Mouse (Mus musculus) intestine, embryonic 14.5 days (tissue): ENCODE results near the gene Axin1. TPM values are rescaled to one million over a fixed set of nuclear protein-coding genes. Genes with fewer than 3 reads are reported as not detected.
"Not testable (repeated sequence)": the region's sequence is repeated elsewhere in the genome, so short reads cannot be mapped to it uniquely, and the experiment has no call there.

Experiments used
- ATAC-seq: fragments of 200-750 bp; cut with Nextera tagmentation; replicated peaks from 2 replicates; pipeline ENCODE4 v1.8.0; 2017; ENCODE audit warnings: low read depth, moderate number of reproducible peaks, moderate TSS enrichment, moderate library complexity; ENCODE audit not compliant: low FRiP score, low TSS enrichment
- DNase-seq: peaks from one replicate; pipeline ENCODE4 v3.0.0-alpha.2; 2018; ENCODE audit warnings: low spot score
- H3K27ac ChIP-seq: fragments of 300-500 bp; sonication (generic); 2 replicates; pipeline ENCODE4 v1.5.1; 2014; ENCODE audit warnings: low read depth, mild to moderate bottlenecking, control low read depth
- H3K27me3 ChIP-seq: fragments of 300-500 bp; sonication (generic); replicated peaks from 2 replicates; pipeline ENCODE4 v1.6.1; 2014; ENCODE audit warnings: low read length, control low read depth; ENCODE audit not compliant: control insufficient read depth, insufficient read depth
- H3K36me3 ChIP-seq: fragments of 300-500 bp; sonication (generic); 2 replicates; pipeline ENCODE4 v1.6.1; 2014; ENCODE audit warnings: low read length, control low read depth; ENCODE audit not compliant: control insufficient read depth, insufficient read depth
- H3K4me1 ChIP-seq: fragments of 300-500 bp; sonication (generic); replicated peaks from 2 replicates; pipeline ENCODE4 v1.6.1; 2014; ENCODE audit warnings: low read length, control low read depth, mixed read lengths; ENCODE audit not compliant: control insufficient read depth, insufficient read depth
- H3K4me2 ChIP-seq: fragments of 300-500 bp; sonication (generic); 2 replicates; pipeline ENCODE4 v1.6.1; 2014; ENCODE audit warnings: low read length
- H3K4me3 ChIP-seq: fragments of 300-500 bp; sonication (generic); 2 replicates; pipeline ENCODE4 v1.5.1; 2014; ENCODE audit warnings: low read depth, low read length, control low read depth, mixed read lengths
- H3K9ac ChIP-seq: fragments of 300-500 bp; sonication (generic); 2 replicates; pipeline ENCODE4 v1.6.1; 2014; ENCODE audit warnings: mild to moderate bottlenecking, low read length
- H3K9me3 ChIP-seq: fragments of 300-500 bp; sonication (generic); 2 replicates; pipeline ENCODE4 v1.6.1; 2016; ENCODE audit warnings: low read length, control low read depth; ENCODE audit not compliant: control insufficient read depth
- WGBS: fragments of 180-500 bp; shearing (Covaris S2); extraction: QIAGEN DNeasy Blood & Tissue Kit; methylation state at CpG from one replicate; pipeline ENCODE4 v1.1.7; 2014; 5-methylcytosine and 5-hydroxymethylcytosine counted together
- polyA plus RNA-seq: library from polyadenylated mRNA; unstranded; fragments of >200 nt; fragmentation: Nextera tagmentation; extraction: Ambion mirVana; gene quantifications from 2 replicates; pipeline ENCODE4 v1.2.1, GENCODE M21; 2014

Axin1 gene
- polyA plus RNA-seq, 1 experiment from 2014 or later: 11.5 TPM

- Histone ChIP-seq H3K4me3 (no peak overlapping the region), H3K4me2 (no peak overlapping the region), H3K27ac (no peak overlapping the region), H3K4me1 (no peaks in the 10 kb centered on the region), H3K36me3 (peaks cover 65% of the 10 kb centered on the region), H3K27me3 (no peaks in the 10 kb centered on the region), H3K9ac (no peak overlapping the region), H3K9me3 (no peaks in the 10 kb centered on the region; the same call in 1 of the 2 replicates)
- 85% methylated on average over 2 of the region's 2 CpGs for WGBS
- no peak for ATAC-seq
- no peak for DNase-seq
Measured at GRCm38 (mm10) chr17:26149056-26149455, 10.6 kb downstream of the Axin1 start.

DNA sequence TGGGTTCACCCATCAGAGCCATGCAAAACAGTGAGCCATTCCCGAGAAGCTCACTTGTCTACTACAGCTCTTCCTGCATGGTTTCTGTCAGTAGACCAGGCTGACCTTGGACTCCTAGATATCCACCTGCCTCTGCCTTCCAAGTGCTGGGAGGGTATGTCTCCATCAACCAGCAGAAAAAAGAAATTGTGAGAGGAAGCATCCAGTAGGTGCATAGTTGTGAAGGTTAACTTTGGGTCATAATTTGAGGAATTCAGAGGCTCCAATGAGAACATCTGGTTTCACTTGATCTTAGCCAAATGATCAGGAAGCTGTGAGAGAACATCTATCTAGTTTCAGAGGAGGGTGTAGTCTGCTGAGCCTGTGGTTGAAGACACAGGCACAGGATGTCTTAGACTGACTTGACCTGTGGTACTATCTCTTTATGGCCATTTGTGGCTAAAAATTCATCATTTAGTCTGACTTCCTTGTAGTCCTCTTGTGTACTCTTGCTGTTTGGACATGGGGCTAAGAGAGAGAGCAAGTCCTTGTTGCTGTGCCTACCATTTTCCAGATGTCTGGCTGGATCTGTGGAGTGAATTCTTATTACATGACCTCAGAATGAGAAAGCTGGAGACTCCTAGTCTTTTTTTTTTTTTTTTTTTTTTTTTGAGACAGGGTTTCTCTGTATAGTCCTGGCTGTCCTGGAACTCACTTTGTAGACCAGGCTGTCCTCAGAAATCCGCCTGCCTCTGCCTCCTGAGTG lies 13.6 kb downstream of the Axin1 start:
- no peak overlapping the region for H3K4me2 ChIP-seq
- no peak overlapping the region for H3K4me3 ChIP-seq
- H3K27me3 ChIP-seq: no peaks in the 10 kb centered on the region
- no peaks in the 10 kb centered on the region for H3K4me1 ChIP-seq
- H3K9ac ChIP-seq: no peak overlapping the region
- DNase-seq (no peak), ATAC-seq (no peak)
- H3K9me3 ChIP-seq: no peaks in the 10 kb centered on the region; the same call in 1 of the 2 replicates
- H3K27ac ChIP-seq: no peak overlapping the region
- peaks cover 63% of the 10 kb centered on the region for H3K36me3 ChIP-seq
- 93% methylated on average over 2 of the region's 2 CpGs for WGBS

GRCm38 (mm10) chr17:26162736-26163135 lies 24.2 kb downstream of the Axin1 start:
- no peaks in the 10 kb centered on the region for H3K4me1 ChIP-seq
- no peak for ATAC-seq
- H3K27me3 ChIP-seq: no peaks in the 10 kb centered on the region

GRCm38 (mm10) chr17:26168039-26168438 lies 29.6 kb downstream of the Axin1 start:
- 89% methylated on average over 2 of the region's 2 CpGs for WGBS
- Histone ChIP-seq H3K36me3 (0 out of 2 replicates have a peak, but pooled peaks cover 5% of the 10 kb centered on the region), H3K4me2 (no peak overlapping the region), H3K9ac (no peak overlapping the region), H3K4me3 (no peak overlapping the region), H3K4me1 (no peaks in the 10 kb centered on the region), H3K27ac (no peak overlapping the region), H3K9me3 (no peaks in the 10 kb centered on the region), H3K27me3 (no peaks in the 10 kb centered on the region)
- no peak for DNase-seq
- ATAC-seq: no peak

More at GRCm38 (mm10) chr17:26162736-26163135, 24.2 kb downstream of the Axin1 start:
- Histone ChIP-seq H3K36me3 (0 out of 2 replicates have a peak, but pooled peaks cover 5% of the 10 kb centered on the region), H3K9ac (no peak overlapping the region), H3K9me3 (no peaks in the 10 kb centered on the region), H3K4me2 (no peak overlapping the region), H3K27ac (no peak overlapping the region), H3K4me3 (no peak overlapping the region)
- WGBS: 81% methylated on average over 1 of the region's 1 CpGs
- no peak for DNase-seq

- not testable (repeated sequence) for ATAC-seq, DNase-seq, H3K9me3 ChIP-seq, H3K4me2 ChIP-seq, H3K9ac ChIP-seq, H3K27ac ChIP-seq, H3K27me3 ChIP-seq, H3K4me1 ChIP-seq, H3K4me3 ChIP-seq
- 85% methylated on average over 2 of the region's 2 CpGs for WGBS
- H3K36me3 ChIP-seq: peaks cover 42% of the 10 kb centered on the region
Measured at GRCm38 (mm10) chr17:26175248-26175647, 36.8 kb downstream of the Axin1 start.

DNA sequence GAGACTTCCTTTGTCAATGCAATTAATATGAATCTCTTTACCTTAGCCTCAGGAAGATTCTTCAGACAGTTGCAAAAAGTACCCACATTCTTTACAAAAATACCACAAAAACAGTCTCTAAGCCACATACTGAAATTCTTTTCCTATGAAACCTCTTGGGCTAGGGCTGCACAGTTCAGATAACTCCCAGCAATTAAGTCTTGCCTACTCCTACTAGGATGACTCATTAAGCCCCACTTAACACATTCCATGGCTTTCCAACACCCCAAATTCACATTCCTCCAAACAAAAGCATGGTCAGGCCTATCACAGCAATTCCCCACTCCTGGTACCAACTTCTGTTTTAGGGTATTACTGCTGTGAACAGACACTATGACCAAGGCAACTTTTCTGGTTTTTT lies 40.1 kb downstream of the Axin1 start:
- no peak overlapping the region for H3K9ac ChIP-seq
- no peak overlapping the region for H3K27ac ChIP-seq
- H3K36me3 ChIP-seq: peaks cover 56% of the 10 kb centered on the region
- 0 out of 2 replicates have a peak, but pooled peaks cover 4% of the 10 kb centered on the region for H3K9me3 ChIP-seq
- H3K4me2 ChIP-seq: no peak overlapping the region
- no peak overlapping the region for H3K4me3 ChIP-seq
- ATAC-seq (no peak), DNase-seq (no peak)
- H3K27me3 ChIP-seq: no peaks in the 10 kb centered on the region
- no peaks in the 10 kb centered on the region for H3K4me1 ChIP-seq

DNA sequence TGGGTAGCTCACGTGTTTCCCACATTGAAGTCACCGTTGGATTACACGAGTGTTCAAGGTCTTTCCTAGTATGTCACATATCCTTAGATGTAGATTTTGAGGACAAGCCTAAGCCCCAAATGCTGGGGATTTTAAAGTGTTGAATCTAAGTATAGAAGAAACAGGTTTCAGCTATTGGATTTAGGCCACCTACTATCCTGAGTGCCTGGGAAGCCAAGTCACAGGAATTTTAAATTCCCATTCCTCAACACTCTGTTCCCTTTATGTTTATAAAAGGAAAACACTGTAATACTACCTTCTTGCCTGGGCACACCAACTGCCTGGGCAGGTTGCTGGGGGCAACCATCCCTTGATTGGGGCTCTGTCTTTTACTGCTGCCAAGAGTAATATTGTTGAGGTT lies 42.7 kb downstream of the Axin1 start:
- H3K9ac ChIP-seq: no peak overlapping the region
- WGBS: 92% methylated on average over 3 of the region's 3 CpGs

GRCm38 (mm10) chr17:26187592-26187991 lies 49.1 kb downstream of the Axin1 start:
- H3K4me1 ChIP-seq: no peaks in the 10 kb centered on the region
- DNase-seq (no peak), ATAC-seq (no peak)
- no peak overlapping the region for H3K27ac ChIP-seq
- H3K4me3 ChIP-seq: no peak overlapping the region
- H3K4me2 ChIP-seq: no peak overlapping the region
- WGBS: 97% methylated on average over 5 of the region's 5 CpGs
- H3K36me3 ChIP-seq: peaks cover 95% of the 10 kb centered on the region
- H3K9me3 ChIP-seq: no peaks in the 10 kb centered on the region
- no peaks in the 10 kb centered on the region for H3K27me3 ChIP-seq
- no peak overlapping the region for H3K9ac ChIP-seq

More for the DNA sequence above, 42.7 kb downstream of the Axin1 start:
- DNase-seq (no peak), ATAC-seq (no peak)
- Histone ChIP-seq H3K27ac (no peak overlapping the region), H3K9me3 (0 out of 2 replicates have a peak, but pooled peaks cover 4% of the 10 kb centered on the region), H3K4me3 (no peak overlapping the region), H3K27me3 (no peaks in the 10 kb centered on the region), H3K4me2 (no peak overlapping the region), H3K4me1 (no peaks in the 10 kb centered on the region), H3K36me3 (peaks cover 60% of the 10 kb centered on the region)
